Mouse (Mus musculus) embryonic fibroblast, embryonic 13.5 days (primary cell): ENCODE data around the gene Il1rap.

Source experiments
- CTCF ChIP-seq: IDR thresholded peaks from 2 replicates; pipeline ENCODE4 v1.5.1; 2011; ENCODE audit warnings: mild to moderate bottlenecking, control low read depth, low read length, moderate library complexity, borderline replicate concordance; ENCODE audit not compliant: insufficient read depth
- POLR2A ChIP-seq: IDR thresholded peaks from 2 replicates; pipeline ENCODE4 v1.6.1; 2011; ENCODE audit warnings: low read depth, mild to moderate bottlenecking, control low read depth, low read length, moderate library complexity

DNA sequence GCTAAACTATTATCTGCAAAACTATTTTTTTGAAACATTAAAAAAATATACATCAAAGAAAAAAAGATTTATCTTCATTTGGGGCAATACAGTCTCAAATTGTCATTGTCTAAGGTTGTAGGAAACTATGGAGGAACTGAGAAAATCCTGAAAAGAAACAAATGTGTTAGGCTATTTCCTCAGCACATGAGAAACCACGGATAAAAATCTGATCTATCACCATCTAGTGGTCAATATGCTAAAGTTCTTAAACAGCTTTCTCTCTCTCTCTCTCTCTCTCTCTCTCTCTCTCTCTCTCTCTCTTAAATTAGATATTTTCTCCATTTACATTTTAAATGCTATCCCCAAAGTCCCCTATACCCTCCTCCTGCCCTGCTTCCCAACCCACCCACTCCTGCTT is 195.6 kb downstream of the Il1rap start:
- TF ChIP-seq POLR2A (no peak), CTCF (no peak)
